Comparison of ENCODE assay signal across 15 mouse cellular contexts in the genomic region with DNA sequence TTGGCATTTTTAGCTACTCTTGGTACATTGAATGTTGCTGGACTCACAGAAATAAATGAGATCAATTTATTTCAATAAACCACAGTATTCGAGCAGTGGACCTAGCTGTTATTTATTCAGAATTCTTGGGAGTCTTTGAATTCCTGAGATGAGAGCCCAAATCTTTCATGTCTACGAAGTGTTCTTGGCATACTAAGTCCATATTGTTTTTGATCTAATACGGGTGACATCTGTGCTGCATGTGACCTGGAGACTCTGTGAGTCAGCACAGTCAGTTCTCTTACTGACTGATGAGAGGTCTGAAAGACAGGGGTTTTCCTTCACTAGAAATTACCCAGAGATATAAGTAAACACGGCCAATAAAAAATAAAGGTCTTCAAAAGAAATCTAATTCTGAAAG.
"Had no signal": no experiment of that assay in that cellular context is flagged by ENCODE, and none has a peak within 500 bp of the region (broad histone marks: within the 10 kb centered on the region; RNA-seq: fewer than 3 reads in every experiment).

No protein-coding gene starts in this region.

- H3K27me3 ChIP-seq: midbrain, embryonic 13.5 days; midbrain, embryonic 15.5 days; neural tube, embryonic 13.5 days; neural tube, embryonic 15.5 days; stomach, embryonic 15.5 days had no signal

- H3K4me2 ChIP-seq: lung, embryonic 14.5 days; midbrain, embryonic 11.5 days; midbrain, embryonic 13.5 days; midbrain, embryonic 15.5 days; neural tube, embryonic 13.5 days; neural tube, embryonic 15.5 days; stomach, embryonic 15.5 days had no signal

- H3K36me3 ChIP-seq: midbrain, embryonic 13.5 days; midbrain, embryonic 15.5 days; neural tube, embryonic 13.5 days; neural tube, embryonic 15.5 days; stomach, embryonic 15.5 days had no signal

- H3K4me1 ChIP-seq: midbrain, embryonic 13.5 days; neural tube, embryonic 13.5 days; neural tube, embryonic 15.5 days; stomach, embryonic 15.5 days had no signal

- H3K27ac ChIP-seq: liver, embryonic 14.5 days; midbrain, embryonic 13.5 days; midbrain, embryonic 15.5 days; neural tube, embryonic 13.5 days; neural tube, embryonic 15.5 days; stomach, embryonic 15.5 days; stomach, postnatal 0 days had no signal

- H3K4me3 ChIP-seq: midbrain, embryonic 13.5 days; midbrain, embryonic 15.5 days; neural tube, embryonic 13.5 days; neural tube, embryonic 15.5 days; stomach, embryonic 15.5 days had no signal

- H3K9ac ChIP-seq: liver, embryonic 14.5 days; lung, embryonic 14.5 days; midbrain, embryonic 13.5 days; midbrain, embryonic 15.5 days; neural tube, embryonic 13.5 days; neural tube, embryonic 15.5 days; stomach, embryonic 15.5 days had no signal

- DNase-seq: lung, adult 18-20 months; lung, embryonic 14.5 days; lung, postnatal 10 days; lung, postnatal 4 days; right cerebral cortex, postnatal 14 days; thymus, adult 2 months; thymus, postnatal 25 days had no signal
